Mouse (Mus musculus) G1E (cell line): ENCODE measurements around the gene Slc39a8.

Source experiments
- CTCF ChIP-seq: IDR thresholded peaks from 2 replicates; pipeline ENCODE4 v1.5.1; 2012; ENCODE audit warnings: low read depth, low read length, inconsistent platforms, mixed read lengths
- POLR2AphosphoS5 ChIP-seq: IDR thresholded peaks from 2 replicates; pipeline ENCODE4 v1.6.1; 2012; ENCODE audit warnings: low read depth, low read length, inconsistent platforms; ENCODE audit not compliant: insufficient replicate concordance

- TF ChIP-seq CTCF = no peak
- no peak for TF ChIP-seq POLR2AphosphoS5
These were observed 90.9 kb downstream of the Slc39a8 start for GRCm38 (mm10) chr3:135915941-135916340.
